Mouse (Mus musculus) cerebellum, adult 2 months (tissue): ENCODE results near the gene Gm49387. TPM values are rescaled to one million over a fixed set of nuclear protein-coding genes. Genes with fewer than 3 reads are reported as not detected.

Experiments
- DNase-seq, 2 experiments: peaks; one replicate each; pipeline ENCODE4 v3.0.0; 2021
- H3K27ac ChIP-seq: fragments of 200-500 bp; 2 replicates; pipeline ENCODE4 v1.5.1; 2012; ENCODE audit warnings: low read length, control low read depth, inconsistent platforms; ENCODE audit not compliant: insufficient read depth
- H3K27me3 ChIP-seq: fragments of 200-500 bp; 2 replicates; pipeline ENCODE4 v1.6.1; 2012; ENCODE audit warnings: inconsistent platforms, mild to moderate bottlenecking, low read length, moderate library complexity; ENCODE audit not compliant: control insufficient read depth, insufficient read depth
- H3K4me1 ChIP-seq: fragments of 200-500 bp; 2 replicates; pipeline ENCODE4 v1.6.1; 2011; ENCODE audit warnings: low read length; ENCODE audit not compliant: control insufficient read depth, insufficient read depth
- H3K4me3 ChIP-seq: fragments of 200-500 bp; replicated peaks from 2 replicates; pipeline ENCODE3; 2011; ENCODE audit warnings: mild to moderate bottlenecking, low read depth, low read length, control low read depth; ENCODE audit not compliant: insufficient read depth
- CTCF ChIP-seq: fragments of 200-500 bp; IDR thresholded peaks from 2 replicates; pipeline ENCODE4 v1.5.1; 2011; ENCODE audit warnings: low read depth, mild to moderate bottlenecking, control low read depth, low read length, moderate library complexity, borderline replicate concordance; ENCODE audit not compliant: insufficient read depth
- POLR2A ChIP-seq: fragments of 200-500 bp; IDR thresholded peaks from 2 replicates; pipeline ENCODE4 v1.6.1; 2011; ENCODE audit warnings: low read length, control low read depth, borderline replicate concordance; ENCODE audit not compliant: insufficient read depth
- WGBS: fragments of 180-500 bp; shearing (Covaris S2); methylation state at CpG from one replicate; pipeline ENCODE4 v1.1.7; 2018; 5-methylcytosine and 5-hydroxymethylcytosine counted together
- polyA plus RNA-seq: library from polyadenylated mRNA; depleted of rRNA; stranded (reverse); fragments of >200 nt; gene quantifications from 2 replicates; pipeline ENCODE4 v1.2.3, GENCODE M21; 2012

The Gm49387 gene
- polyA plus RNA-seq, 1 experiment = not detected

- Histone ChIP-seq H3K27me3 (no peaks in the 10 kb centered on the region), H3K4me3 (no peak overlapping the region), H3K4me1 (no peaks in the 10 kb centered on the region), H3K27ac (no peak overlapping the region)
- TF ChIP-seq CTCF = no peak
- TF ChIP-seq POLR2A = no peak
- WGBS = 58% methylated on average over 10 of the region's 10 CpGs
- DNase-seq = no peak
Observed at GRCm38 (mm10) chr14:31671635-31672320, 31.1 kb upstream of the Gm49387 start.

DNA sequence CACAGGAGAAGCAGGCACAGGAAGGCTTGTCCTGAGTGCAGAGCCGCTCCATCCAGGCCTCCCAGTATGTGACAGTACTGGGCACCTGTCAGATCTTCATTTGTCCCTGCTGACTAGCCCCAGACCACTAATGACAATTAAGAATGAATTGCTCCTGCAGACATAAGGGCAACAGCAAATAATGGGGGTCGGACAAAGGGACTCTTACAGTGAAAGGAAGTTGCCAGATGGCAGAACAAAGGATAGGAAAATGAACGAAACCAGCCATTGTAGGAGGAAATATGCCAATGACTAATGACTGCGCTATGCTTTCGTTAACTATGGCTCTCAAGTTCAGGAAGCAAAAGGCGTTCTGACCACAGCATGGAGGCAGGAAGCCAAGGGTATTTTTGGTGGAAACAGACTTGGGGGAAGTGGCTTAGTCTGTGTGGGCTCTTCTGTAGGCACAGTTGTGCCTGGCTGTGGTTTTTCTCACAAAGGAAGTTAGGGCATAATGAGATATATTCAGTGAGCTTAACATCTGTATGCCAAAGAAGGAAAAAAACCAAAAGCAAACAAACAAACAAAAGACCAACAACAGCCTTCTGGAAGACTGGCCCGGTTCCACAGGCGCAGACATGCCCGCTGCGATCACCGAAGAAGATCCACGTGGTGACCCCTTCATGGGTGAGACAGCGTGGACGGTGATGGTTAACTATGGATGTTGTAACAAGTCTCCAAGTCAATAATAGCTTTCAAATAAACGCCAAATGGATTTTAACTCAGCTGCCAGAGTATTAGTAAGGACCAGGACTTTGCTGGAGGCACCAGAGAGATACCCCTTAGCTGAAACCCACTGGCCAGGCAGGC is 29.2 kb upstream of the Gm49387 start:
- WGBS = 70% methylated on average over 15 of the region's 15 CpGs
- TF ChIP-seq CTCF = no peak
- no peak for TF ChIP-seq POLR2A
- Histone ChIP-seq H3K4me3 (no peak overlapping the region), H3K27ac (no peak overlapping the region), H3K4me1 (no peaks in the 10 kb centered on the region), H3K27me3 (no peaks in the 10 kb centered on the region)
- peak in 1 of 2 experiments; percentile 21 for DNase-seq

DNA sequence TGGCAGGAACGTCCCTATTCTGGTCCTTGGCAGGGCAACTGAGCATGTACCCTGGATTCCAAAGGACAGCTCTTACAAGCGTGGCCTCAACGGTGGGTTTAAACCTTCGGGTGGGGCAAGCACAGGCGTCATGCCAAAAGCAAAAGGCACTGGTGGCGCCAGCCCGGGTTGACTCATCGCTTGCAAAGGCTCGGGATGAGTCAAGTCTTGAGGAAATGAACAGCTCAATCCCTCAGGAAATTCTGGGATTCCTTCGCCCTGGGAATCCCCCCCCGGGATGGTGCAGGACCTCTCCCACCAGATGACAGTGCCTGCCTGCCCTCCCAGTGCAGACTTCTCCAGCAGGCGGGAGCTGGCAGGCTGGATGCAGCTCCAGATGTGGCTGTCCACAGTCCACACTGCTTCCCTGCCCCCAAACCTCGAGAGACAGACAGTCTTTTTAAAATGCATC is 28.5 kb upstream of the Gm49387 start:
- TF ChIP-seq POLR2A = no peak
- no peak for TF ChIP-seq CTCF
- no peaks in the 10 kb centered on the region for H3K27me3 ChIP-seq
- DNase-seq = peak; percentile 69
- peak overlapping the region; percentile 7; the same call in 1 of the 2 replicates for H3K27ac ChIP-seq
- WGBS = 38% methylated on average over 13 of the region's 13 CpGs
- H3K4me1 ChIP-seq = no peaks in the 10 kb centered on the region
- H3K4me3 ChIP-seq = no peak overlapping the region

DNA sequence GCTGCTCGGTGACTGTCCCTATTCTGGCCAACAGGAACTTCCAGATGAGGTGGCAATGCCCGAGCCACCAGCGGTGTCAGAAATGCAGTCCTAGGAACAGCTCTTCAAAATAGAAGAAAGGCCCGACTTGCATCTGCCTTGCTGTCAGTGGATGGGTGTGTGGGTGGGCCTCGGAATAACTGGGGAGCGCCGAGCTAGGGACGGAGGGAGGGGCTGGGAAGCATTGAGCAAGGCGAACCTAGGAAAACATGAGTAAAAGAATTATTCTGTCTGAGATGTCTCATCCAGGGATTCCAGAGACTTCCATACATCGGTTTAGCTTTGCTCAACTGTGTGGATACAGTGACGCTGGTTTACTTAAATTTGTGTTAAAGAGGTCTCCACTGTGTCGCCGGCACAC is 27.6 kb upstream of the Gm49387 start:
- 86% methylated on average over 13 of the region's 13 CpGs for WGBS
- no peak overlapping the region for H3K4me3 ChIP-seq
- no peak for TF ChIP-seq POLR2A
- TF ChIP-seq CTCF = no peak
- no peak overlapping the region for H3K27ac ChIP-seq
- H3K4me1 ChIP-seq = no peaks in the 10 kb centered on the region
- no peaks in the 10 kb centered on the region for H3K27me3 ChIP-seq
- no peak for DNase-seq

DNA sequence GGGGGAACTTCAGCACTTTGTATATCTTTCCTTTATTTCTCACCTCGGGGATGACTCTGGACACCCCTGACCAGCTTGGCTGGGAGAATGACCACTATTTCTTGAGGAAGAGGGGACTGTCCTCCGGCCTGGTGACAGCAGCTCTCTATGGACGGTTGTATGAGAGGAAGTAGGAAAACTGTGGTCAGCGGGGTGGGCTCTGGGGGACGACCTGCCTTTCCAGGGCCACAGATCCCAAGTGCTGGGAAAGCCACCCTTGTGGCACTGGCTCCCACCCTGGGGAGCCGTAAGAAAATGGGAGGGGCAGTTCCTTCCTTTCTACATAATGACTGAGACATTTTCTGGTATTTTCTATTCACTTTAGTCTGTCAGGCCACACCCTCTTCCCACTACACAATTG is 27.1 kb upstream of the Gm49387 start:
- no peaks in the 10 kb centered on the region for H3K27me3 ChIP-seq
- TF ChIP-seq CTCF (no peak), POLR2A (no peak)
- no peak for DNase-seq
- no peak overlapping the region for H3K27ac ChIP-seq
- H3K4me1 ChIP-seq = peaks cover 3% of the 10 kb centered on the region; the same call in 1 of the 2 replicates
- H3K4me3 ChIP-seq = no peak overlapping the region
- 88% methylated on average over 6 of the region's 6 CpGs for whole genome bisulfite sequencing

DNA sequence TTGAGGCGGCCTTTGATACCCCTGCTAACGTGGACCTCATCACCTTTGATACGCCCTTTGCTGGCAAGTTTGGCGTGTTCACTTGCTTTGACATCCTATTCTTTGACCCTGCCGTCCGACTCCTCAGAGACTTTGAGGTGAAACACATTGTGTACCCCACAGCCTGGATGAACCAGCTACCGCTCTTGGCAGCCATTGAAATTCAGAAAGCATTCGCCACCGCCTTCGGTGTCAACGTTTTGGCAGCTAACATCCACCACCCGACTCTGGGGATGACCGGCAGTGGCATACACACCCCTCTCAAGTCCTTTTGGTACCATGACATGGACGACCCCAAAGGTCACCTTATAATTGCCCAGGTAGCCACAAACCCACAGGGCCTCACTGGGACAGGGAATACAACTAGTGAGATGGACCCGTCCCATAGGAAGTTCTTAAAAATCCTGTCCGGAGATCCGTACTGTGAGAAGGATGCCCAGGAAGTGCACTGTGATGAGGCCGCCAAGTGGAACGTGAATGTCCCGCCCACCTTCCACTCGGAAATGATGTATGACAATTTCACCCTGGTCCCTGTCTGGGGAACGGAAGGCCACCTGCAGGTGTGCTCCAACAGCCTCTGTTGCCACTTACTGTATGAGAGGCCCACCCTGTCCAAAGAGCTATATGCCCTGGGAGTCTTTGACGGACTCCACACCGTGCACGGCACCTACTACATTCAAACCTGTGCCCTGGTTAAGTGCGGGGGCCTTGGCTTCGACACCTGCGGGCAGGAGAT is 26.4 kb upstream of the Gm49387 start:
- Histone ChIP-seq H3K27me3 (no peaks in the 10 kb centered on the region), H3K4me1 (peaks cover 5% of the 10 kb centered on the region; the same call in 1 of the 2 replicates), H3K27ac (no peak overlapping the region), H3K4me3 (no peak overlapping the region)
- 96% methylated on average over 28 of the region's 28 CpGs for WGBS
- TF ChIP-seq CTCF = no peak
- DNase-seq = no peak

DNA sequence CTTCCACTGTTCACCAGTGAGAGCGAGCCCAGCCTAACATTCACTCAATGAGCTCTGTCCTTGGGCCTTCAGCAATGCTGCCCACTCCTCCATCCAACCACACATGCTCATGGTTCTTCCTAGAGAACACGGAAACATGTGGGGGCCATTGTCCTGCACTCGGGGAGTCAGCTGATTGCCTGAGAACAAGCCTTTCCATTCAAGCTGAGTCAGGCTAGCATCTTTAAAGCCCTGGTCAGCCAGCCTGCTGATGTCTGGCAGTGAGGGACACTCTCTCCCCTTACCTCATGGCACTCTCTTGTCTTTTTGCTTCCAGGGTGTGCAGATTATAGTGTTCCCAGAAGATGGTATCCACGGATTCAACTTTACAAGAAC is 24.9 kb upstream of the Gm49387 start:
- 77% methylated on average over 4 of the region's 4 CpGs for WGBS
- no peak for DNase-seq

More for the DNA sequence above, 24.9 kb upstream of the Gm49387 start:
- Histone ChIP-seq H3K4me1 (peaks cover 5% of the 10 kb centered on the region; the same call in 1 of the 2 replicates), H3K4me3 (no peak overlapping the region), H3K27me3 (no peaks in the 10 kb centered on the region), H3K27ac (no peak overlapping the region)
- TF ChIP-seq POLR2A = no peak
- no peak for TF ChIP-seq CTCF
